Mouse (Mus musculus) right cerebral cortex, adult 18-20 months (tissue): ENCODE measurements around the gene Enoph1.

Source experiments
- DNase-seq: peaks from one replicate; pipeline ENCODE4 v3.0.0; 2022; ENCODE audit warnings: mixed read lengths

Gene Enoph1

GRCm38 (mm10) chr5:100079931-100080275 is 40.1 kb downstream of the Enoph1 start:
- DNase-seq = no peak

- DNase-seq = no peak
Measured at GRCm38 (mm10) chr5:100082006-100082405, 42.2 kb downstream of the Enoph1 start.

- DNase-seq = no peak
Measured at GRCm38 (mm10) chr5:100083953-100084562, 44.3 kb downstream of the Enoph1 start.

GRCm38 (mm10) chr5:100085097-100085496 is 45.3 kb downstream of the Enoph1 start:
- no peak for DNase-seq

GRCm38 (mm10) chr5:100090515-100091262 is 50.9 kb downstream of the Enoph1 start:
- DNase-seq = no peak

- DNase-seq = no peak
Measured at GRCm38 (mm10) chr5:100091263-100091594, 51.4 kb downstream of the Enoph1 start.

- DNase-seq = no peak
Measured at GRCm38 (mm10) chr5:100091602-100092001, 51.8 kb downstream of the Enoph1 start.

- no peak for DNase-seq
Measured at GRCm38 (mm10) chr5:100096955-100097354, 57.2 kb downstream of the Enoph1 start.

- DNase-seq = no peak
Measured at GRCm38 (mm10) chr5:100097967-100098366, 58.2 kb downstream of the Enoph1 start.

GRCm38 (mm10) chr5:100102395-100102794 is 62.6 kb downstream of the Enoph1 start:
- no peak for DNase-seq

GRCm38 (mm10) chr5:100108866-100109265 is 69.1 kb downstream of the Enoph1 start:
- peak; percentile 80 for DNase-seq

GRCm38 (mm10) chr5:100109543-100110282 is 69.9 kb downstream of the Enoph1 start:
- DNase-seq = peak; percentile 30

- no peak for DNase-seq
Measured at GRCm38 (mm10) chr5:100110581-100110980, 70.8 kb downstream of the Enoph1 start.

- DNase-seq = no peak
Measured at GRCm38 (mm10) chr5:100113403-100113802, 73.6 kb downstream of the Enoph1 start.
